Mouse (Mus musculus) mouse embryonic stem cell (cell line): ENCODE data around the gene Alg5.
"Not testable (repeated sequence)": the region's sequence is repeated elsewhere in the genome, so short reads cannot be mapped to it uniquely, and the experiment has no call there.

ENCODE experiments used
- in situ Hi-C, 2 experiments: fragments of 300-500 bp; cut with MboI; formaldehyde crosslinking; loops; 1 replicate in 1 of 2; 3 replicates in 1 of 2; pipeline ENCODE4 v1.14.3; 2019 to 2020; ENCODE audit warnings: low sequenced_read_pairs in 2 of 2, low pct_unique_long_range_greater_than_20kb in 1 of 2, mixed read lengths in 1 of 2; ENCODE audit not compliant: unreplicated experiment in 1 of 2

Alg5 gene

GRCm38 (mm10) chr3:54735247-54736046 is at the start of gene Alg5, which contains the start of gene Exosc8:
Gene Alg5, plus strand, starts transcription at chr3:54735539.
Gene Exosc8, minus strand, starts transcription at chr3:54735393.
- in situ Hi-C loops, result no loop called here

- in situ Hi-C loops, result no loop called here
Measured at GRCm38 (mm10) chr3:54687245-54687644, 48.1 kb upstream of the Alg5 start.

GRCm38 (mm10) chr3:54689091-54689490 is 46.2 kb upstream of the Alg5 start:
- in situ Hi-C loops, result no loop called here

- in situ Hi-C loops, result no loop called here
Measured at GRCm38 (mm10) chr3:54692202-54693055, 42.9 kb upstream of the Alg5 start, which contains the start of gene Supt20. Gene Supt20, plus strand, starts transcription at chr3:54692807.

- in situ Hi-C loops, result no loop called here
Measured at GRCm38 (mm10) chr3:54693056-54693415, 42.3 kb upstream of the Alg5 start.

- in situ Hi-C loops, result loop anchor here in 1 of 2 experiments (5.0 kb wide), 1 partner anchor 32 kb away; no protein-coding TSS in a partner anchor
Measured at GRCm38 (mm10) chr3:54699759-54700301, 35.5 kb upstream of the Alg5 start.

- in situ Hi-C loops, result not testable (repeated sequence)
Measured at GRCm38 (mm10) chr3:54704106-54704505, 31.2 kb upstream of the Alg5 start.

- in situ Hi-C loops, result no loop called here
Measured at GRCm38 (mm10) chr3:54708972-54709371, 26.4 kb upstream of the Alg5 start.

- in situ Hi-C loops, result no loop called here
Measured at GRCm38 (mm10) chr3:54714253-54714652, 21.1 kb upstream of the Alg5 start, which contains the start of gene Gm21958. Gene Gm21958, minus strand, starts transcription at chr3:54714353.

- in situ Hi-C loops, result no loop called here
Measured at GRCm38 (mm10) chr3:54715461-54715860, 19.9 kb upstream of the Alg5 start.

- in situ Hi-C loops, result no loop called here
Measured at GRCm38 (mm10) chr3:54717348-54717747, 18.0 kb upstream of the Alg5 start.

GRCm38 (mm10) chr3:54718947-54719346 is 16.4 kb upstream of the Alg5 start:
- in situ Hi-C loops, result no loop called here

GRCm38 (mm10) chr3:54723741-54724500 is 11.4 kb upstream of the Alg5 start:
- in situ Hi-C loops, result no loop called here

GRCm38 (mm10) chr3:54725344-54725743 is 10.0 kb upstream of the Alg5 start:
- in situ Hi-C loops, result no loop called here

- in situ Hi-C loops, result no loop called here
Measured at GRCm38 (mm10) chr3:54727588-54727987, 7.8 kb upstream of the Alg5 start.

GRCm38 (mm10) chr3:54728100-54728499 is 7.2 kb upstream of the Alg5 start:
- in situ Hi-C loops, result no loop called here

GRCm38 (mm10) chr3:54731626-54732150 is 3.7 kb upstream of the Alg5 start:
- in situ Hi-C loops, result loop anchor here in 1 of 2 experiments (5.0 kb wide), 1 partner anchor 34 kb away; no protein-coding TSS in a partner anchor

GRCm38 (mm10) chr3:54732371-54732770 is 3.0 kb upstream of the Alg5 start:
- in situ Hi-C loops, result loop anchor here in 1 of 2 experiments (5.0 kb wide), 1 partner anchor 35 kb away; no protein-coding TSS in a partner anchor
